Mouse (Mus musculus) right cerebral cortex, adult 2 months (tissue): ENCODE data around the gene Ecm2.

ENCODE experiments used
- DNase-seq, 2 experiments: peaks; one replicate each; pipeline ENCODE4 v3.0.0; 2021 to 2022; ENCODE audit warnings: low spot score in 2 of 2

The Ecm2 gene

DNA sequence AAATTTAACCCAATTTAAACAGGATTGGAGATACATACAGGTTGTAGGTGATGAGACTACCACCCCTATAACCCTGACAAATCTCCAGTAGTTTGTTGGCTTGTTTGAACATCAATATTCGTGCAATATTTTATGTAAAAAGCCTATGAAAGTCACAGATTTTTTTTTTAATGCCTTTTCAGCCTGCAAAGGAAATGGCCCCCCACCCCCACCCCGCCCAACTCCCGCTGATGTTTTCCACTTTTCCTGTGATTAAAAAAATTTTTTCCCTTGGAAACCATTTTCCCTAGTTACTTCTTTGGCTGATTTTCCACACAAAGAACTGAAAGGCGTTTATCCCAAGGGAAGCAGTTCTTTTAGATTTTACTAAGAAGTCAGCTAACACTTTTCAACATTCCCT, at the start of gene Ecm2:
Gene Ecm2 (plus strand): TSS at position 301 of the 400 bp plus-strand sequence.
- DNase-seq: no peak

DNA sequence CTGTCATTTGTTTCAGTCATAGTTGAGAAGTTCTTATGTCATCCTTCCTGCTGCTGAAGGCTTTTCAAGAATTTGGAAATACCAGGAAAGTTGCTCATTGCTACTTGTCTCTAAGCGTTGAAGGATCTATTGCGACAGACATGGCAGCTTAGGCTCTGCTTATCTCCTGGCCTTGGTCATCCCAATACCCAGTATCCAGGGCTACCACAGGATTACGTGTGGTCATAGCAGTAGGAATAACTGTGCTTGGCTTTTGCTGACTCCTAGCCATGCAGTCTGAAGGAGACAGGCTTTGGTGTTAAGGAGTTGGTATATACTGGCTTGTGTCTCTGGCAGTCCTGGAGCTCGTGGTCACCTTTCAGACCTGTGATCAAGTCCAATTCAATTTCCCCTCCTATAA, 44.3 kb upstream of the Ecm2 start:
- DNase-seq: no peak

DNA sequence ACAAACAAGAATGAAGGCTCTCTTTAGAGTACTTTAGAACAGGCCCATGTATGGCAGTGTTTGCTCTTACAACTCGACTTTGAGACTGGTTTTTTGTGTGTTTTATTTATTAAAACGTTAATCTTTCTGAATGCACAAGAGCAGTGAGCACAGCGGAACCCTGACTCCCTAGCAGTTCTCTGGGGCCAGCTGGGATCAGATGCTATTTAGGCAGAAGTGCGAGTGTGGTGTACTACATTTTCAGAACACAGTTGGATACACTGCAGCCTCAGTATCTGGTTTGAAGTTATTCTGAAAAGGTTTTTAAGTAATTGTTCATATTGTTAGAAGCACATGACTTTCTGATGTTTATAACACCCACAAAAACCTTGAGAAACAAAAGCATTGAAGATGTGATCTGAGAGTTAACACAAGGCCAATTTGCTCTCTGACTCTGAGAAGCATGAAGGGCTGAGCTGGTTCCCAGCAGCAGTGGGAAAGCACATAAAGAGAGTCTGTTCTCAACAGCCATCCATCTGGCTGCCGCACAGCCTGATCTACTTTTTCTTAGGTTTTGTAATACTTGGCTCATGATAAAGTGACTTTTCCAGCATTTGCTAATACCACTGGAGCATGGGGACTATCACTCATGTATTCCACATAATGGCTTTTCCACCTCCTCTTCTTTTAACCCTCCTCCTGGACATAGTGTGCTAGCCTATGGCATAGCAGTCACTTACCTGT, 43.8 kb upstream of the Ecm2 start:
- DNase-seq: no peak

DNA sequence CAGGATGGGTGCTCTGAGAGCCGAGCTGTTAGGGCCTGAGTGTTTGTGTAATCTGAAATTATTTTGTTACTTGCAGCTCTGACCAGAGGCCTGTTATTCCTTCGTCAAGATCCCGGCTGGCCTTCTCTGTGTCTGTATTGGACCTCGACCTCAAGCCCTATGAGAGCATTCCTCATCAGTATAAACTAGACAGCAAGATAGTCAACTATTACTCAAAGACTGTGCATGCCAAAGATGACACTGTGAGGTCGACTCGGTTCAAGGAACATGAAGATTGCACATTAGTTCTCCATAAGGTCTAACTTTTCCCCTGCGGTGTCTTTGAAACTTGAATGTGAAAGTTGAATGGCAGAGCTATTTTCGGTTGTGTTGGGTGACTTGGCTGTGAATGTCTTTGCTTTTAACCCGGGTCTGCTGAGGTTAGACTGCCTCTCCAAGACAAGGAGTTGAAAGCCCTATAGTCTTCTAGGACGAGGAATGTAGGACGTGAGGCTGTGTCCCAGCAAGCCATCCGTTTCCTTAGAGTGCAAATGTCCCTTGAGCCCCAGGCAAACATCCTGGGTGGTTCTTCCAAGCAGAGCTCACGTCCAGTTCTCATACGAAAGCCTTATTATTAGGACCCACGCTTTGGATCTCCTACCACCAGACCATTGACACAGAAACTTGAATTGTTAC, 43.0 kb upstream of the Ecm2 start:
- DNase-seq: no peak

DNA sequence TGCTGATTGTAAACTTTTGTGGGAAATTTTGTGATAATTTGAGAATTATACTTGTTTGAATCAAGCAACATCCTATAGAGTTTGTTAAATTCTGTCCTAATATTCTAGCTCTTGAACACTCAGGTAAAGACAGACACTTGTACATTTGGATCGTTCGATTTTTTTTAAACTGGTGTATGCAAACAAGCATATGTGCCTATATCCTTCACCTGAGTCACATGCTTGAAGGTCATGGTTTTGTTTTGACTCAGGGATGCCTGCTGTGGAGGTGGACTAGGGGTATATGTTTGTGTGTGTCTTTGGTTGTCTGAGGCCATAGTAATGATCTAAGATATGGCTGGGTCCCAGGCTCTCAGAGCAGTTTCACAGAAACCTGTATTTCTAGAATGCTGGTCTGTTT, 41.7 kb upstream of the Ecm2 start:
- DNase-seq: no peak

DNA sequence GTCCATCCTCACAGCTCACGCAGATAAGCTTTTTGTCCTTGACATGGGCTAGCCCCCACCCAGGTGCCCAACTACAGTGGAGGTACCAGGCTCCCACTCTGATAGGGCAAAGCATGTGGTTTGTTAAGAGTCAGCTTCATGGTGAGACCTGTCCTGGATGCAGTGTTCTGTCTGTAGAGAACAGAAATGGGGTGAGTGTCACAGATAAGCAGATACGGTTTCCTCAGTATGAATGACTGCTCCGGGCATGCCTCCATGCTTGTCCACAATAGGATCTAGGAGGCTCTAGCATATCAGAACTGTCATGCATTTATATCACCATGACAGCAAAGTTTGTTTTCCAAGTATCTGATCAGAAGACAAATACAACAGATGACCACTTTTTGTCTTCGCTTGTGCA, 38.7 kb upstream of the Ecm2 start:
- no peak for DNase-seq

DNA sequence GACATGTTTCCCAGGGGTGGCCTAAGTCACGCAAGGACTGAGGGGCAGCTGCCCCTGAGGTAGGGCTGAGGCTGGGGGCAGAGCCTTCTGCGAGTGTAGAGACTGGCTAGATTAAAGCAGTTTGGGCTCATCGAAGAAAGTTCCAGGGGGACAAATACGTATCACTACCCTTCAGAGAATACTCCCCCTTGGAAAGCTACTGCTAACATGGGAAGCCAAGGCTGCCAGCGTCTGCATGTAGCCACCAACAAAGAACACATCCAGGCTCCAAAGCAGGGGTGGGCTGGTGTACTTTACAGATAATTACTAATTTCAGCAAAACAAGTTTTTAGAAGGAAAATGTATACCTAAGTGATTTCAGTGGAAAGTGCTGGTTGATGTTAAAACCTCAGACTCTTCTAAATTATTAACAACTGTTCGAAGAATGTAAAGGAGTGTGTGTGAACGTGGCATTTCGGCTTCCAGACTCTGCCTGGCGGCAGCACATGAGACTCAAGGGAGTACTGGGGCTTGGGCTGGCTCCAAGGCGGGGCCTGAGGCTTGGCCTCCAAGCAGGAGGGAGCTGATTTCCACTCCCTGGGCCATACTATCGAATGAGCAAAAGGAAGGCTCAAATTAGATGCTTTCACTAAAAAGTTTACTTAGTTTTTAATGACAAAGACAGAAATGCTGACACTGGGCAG, 38.1 kb upstream of the Ecm2 start:
- no peak for DNase-seq

DNA sequence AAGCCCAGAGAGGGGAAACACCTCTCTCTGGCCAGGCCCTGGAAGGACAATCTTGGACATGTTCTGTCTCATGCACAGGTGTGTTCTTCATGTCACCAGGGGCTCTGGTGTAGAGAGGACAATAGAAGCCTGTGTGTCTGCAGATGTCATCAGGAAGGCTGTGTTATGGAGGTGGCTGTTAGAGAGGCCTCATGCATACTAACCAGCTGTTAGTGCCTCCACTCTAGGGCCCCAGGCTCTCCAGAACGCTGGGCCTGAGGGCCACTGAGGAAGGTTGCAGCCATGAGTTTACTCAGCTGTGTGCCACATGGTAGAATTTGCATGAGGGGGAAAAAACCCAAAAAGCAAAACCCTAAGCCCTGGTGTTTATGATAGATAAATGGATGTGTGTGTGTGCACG, 37.0 kb upstream of the Ecm2 start:
- no peak for DNase-seq

DNA sequence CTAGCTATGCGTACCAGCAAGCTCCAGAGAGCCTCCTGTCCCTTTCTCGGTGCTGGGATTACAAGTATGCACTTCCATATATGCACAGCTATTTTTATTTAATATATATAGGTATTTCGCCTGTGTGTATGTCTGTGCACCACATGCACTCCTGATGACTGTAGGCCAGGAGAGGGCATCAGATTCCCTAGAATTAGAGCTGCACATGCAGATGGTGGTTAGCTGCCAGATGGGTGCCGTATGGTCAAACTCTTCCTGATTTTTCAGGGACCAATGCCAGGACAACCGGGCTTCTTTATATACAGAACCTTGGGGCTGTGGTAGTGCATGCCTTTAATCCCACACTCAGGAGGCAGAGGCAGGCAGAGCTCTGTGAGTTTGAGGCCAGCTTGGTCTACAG, 35.6 kb upstream of the Ecm2 start:
- DNase-seq: no peak

DNA sequence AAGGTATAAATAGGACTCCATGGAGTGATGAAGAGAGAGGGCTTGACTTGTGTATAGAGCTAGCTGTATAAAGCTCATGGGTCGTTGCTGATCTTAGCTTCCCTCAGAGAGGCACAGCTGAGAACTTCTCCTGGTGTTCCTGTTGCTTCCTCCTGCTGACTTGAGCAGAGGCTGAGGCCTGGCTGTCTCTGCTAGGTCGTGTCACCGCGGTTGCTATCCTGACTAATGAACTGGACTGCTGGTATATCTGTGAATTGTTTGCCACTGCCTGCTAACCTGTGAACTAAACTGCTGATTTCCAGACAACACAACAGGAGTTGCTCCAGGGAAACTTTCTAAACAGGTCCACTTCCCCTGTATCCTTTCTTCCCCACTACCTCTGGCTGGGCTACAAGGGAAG, 34.3 kb upstream of the Ecm2 start:
- DNase-seq: no peak

DNA sequence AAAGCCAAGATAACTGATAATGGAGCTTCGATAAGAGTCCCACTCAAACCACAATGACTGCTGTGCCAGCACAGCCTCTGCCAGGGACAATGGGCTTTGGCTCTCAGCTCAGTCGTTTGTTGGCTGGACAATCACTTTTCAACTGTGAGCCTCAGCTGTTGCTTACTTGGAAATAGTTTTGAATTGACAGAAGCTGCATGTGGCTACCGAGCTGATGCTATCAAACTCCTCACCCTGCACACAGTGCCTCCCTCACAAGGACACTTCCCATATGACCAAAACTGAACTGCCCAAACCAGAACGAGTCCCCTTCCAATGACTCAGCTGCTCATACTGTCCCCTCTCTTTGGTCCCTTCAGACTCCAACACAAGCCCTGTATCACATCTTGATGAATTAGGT, 33.8 kb upstream of the Ecm2 start:
- no peak for DNase-seq

DNA sequence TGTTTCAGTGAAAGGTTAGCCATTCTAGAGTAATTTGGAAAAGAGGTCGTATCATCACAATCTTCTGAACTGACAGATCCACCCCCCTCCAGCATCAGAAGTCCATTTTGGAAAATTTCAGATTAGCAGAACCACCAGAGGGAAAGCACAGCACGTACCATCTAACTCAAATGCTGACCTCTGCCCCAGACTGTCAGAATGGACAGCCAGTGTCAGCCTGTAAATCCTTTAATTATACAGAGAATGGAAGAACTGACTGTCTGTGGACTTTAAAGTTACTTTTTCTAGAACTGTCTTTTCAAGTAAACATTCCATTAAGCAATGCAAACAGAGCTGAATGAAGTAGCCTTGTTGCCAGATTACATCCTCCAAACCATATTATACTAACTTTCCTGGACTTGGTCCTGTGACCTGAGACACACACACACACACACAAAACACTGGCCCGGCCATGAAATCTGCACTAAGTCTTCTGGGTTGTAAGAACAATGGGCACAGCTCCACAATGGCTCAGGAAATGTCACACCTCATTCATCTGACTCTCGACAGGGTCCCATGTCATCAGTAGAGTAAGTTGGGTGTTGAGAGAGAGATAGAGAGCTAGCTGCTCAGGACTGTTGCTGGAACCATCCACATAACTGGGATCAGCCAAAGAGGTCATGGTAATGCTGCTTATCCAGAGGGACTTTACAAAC, 32.5 kb upstream of the Ecm2 start:
- no peak for DNase-seq

DNA sequence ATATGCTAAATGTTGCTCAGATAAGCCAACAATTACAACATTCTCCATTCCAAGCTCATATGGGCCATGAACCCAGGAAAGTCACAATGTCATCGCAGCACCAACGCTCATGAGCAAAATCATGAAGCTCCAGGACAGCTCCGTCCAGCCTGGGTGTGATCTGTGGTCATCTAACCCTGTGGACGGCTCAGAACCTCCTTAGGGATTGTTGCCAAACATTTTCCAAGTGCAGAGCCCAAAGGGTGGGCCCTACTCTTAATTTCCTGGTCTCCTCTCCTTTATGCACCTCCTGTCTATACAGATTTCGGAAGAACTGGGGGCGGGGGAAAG, 32.0 kb upstream of the Ecm2 start:
- DNase-seq: no peak

DNA sequence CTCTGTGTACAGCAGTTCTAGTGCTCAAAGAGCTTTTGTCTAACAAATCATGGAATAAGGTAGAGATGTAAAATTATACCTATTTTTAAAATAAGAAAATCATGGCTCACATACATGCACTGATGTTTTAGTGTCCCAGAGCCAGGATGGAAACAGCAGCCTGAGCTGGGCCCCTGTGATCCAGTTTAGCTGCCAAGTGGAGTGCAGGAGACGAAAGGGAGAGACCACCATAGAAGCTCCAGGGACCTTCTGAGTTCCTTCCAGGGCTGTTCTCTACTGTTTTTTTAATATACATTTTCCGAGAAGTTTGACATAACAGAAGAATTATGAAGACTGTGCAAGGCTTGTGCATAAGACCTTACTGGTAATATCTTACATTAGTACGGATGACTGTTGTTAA, 26.7 kb upstream of the Ecm2 start:
- no peak for DNase-seq

DNA sequence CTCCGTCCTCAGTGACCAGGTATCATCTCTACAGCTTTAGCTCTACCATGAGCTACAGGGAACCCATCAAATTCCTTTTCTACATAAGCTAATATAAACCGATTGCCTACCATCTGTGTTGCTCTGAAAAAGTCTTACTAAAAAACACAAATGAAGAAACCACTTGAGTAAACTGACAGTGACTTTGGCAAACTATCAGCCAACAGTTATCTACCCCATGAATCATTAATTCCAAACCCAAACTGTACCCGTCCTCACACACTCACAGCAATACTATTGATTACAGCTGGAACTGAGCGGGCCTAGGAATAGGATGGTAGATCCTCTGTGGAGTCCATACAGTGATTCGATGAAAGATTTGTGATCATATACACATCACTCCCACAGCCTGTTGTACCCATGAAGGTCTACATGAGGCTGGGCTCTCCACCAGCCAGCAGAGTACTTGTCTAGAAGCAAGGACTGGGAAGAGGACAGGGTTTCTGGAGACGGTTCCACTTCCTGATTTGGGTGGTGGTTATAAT, 25.7 kb upstream of the Ecm2 start:
- DNase-seq: no peak

DNA sequence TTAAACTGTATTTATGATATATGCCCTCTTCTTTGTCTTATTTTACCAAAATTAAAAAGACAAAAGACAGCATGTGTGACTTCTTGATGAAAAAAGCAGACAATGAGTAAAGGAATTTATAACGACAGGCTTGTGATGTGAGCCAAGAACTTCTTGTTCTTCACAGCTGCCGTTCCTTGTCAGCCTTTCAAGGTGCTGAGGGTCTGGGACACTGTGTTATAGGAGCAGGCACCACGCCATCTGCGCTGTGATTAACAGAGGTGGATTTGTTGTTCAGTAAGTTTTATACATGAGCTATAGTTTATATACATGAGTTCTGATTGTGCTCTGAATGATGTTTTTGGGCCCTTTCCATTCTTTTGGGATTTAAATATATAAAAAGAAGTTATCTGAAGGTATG, 25.2 kb upstream of the Ecm2 start:
- no peak for DNase-seq

DNA sequence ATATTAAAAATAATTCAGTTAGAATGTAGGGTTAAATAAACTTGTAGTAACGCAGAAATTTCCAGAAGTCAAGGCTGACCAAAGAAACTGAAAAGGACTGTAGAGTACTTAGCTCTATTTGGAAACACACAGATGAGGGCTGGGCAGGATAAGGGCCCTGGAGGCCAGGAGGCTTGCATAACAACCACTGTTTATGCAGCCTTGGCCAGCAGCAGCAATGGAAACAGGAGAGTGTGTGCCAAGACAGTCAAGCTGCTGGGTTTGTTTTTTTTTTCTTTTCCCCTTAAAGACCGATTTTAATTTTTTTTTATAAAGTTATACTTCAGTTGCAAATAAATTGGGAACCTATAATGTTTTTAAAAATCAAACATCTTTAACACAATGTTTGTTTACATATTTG, 24.6 kb upstream of the Ecm2 start:
- peak in 1 of 2 experiments; percentile 34 for DNase-seq

DNA sequence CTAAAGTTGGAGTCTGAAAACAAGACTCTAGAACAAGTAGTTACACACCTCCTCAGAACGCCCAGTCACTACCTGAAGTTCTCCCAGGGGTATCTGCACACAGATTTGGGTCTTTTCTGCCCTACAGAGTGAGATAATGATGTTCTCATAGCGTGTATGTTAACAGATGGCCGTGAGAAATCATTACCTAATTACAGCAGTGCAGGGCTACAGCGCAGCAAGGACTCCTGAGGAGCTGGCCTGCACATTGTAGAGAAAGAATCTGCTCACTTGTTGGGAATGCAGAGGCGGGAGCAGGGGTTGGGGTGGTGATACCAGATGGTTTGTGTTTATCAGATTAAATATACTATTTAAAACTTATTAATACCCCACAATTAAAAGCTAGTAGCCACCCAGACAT, 24.1 kb upstream of the Ecm2 start:
- DNase-seq: peak; percentile 21 to 31

DNA sequence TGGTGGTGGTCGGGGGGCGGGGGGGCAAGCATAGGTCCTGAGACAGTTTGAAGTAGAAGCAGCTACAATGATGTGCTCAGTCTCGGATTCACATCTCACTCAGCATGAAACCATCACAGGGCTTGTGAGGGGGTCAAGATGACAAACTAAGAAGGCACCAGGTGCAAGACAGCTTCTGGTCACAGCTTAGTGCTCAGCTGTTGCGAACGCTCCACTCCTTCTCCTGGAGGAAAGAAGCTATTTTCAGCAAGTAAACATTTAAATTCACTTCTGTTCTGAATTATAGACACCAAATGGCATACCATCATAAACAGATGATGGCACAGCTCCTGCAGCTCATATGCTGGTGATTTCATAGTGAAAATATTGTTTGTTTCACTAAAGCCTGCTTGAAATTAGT, 19.2 kb upstream of the Ecm2 start:
- no peak for DNase-seq

DNA sequence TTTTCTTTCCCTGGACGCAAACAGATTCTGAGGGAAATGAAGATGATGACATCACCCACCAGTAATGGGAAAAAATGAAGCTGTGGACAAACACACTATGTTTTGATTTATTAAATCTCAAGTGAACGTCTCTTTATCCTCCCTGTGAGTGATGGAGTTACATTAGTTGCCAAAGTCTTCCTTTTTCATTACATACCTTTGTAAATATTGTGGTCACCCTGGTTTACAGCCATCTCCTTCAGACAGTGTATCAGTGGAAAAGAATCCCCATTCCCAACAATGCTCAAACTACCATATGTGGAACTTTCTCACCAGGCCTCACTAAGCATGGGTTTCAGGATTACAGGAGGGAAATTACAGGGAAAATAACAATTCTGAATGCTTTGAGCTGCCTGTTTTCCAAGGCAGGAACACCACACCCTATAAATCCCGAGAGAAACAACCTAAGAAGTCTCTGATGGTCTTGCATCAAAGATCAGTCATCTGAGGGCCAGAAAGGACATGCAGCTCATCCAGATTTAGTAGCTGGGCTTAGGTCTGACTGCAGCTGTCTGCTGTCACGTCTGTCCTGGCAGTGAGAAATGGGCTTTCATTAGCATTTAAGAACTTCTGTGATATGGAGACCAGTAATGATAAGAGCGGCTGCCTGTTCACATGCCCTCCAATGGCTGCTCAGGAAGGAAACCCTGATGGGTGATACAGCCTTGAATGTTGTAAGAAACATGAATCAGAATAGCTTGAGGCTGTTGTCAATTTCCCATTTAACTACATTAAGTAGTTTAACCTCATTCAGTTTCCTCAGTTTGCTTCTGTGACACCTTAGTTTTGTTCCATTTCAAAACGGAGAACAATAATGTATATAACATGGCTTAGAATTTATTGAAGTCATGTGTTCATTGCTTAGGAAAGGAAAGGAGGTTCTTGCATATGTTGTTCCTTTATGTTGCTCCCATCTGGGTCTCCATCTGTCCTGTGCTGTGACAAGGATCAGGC, 11.9 kb upstream of the Ecm2 start, which contains the start of gene Tes3-ps:
Gene Tes3-ps (plus strand): TSS at position 943 of the 993 bp plus-strand sequence.
- DNase-seq: no peak

DNA sequence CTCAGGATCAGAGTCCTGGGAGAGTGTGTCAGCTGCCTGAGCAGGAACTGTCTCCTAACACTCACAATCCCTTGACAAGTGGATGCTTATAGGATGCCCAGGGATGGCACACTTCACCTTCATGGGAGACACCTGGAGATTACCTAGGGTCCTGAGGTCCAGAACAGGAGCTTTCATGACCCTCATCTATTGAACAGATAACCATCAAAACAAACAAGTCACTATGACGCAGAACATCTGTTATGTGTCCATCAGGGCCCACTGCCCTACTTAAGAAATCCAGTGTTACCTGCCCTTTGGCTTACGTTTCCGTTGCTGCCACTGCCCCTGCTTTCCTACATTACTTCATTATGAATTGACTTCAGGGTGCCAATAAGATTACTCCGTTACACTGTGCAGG, 1.2 kb downstream of the Ecm2 start:
- DNase-seq: no peak
